Mouse (Mus musculus): ENCODE results near the gene Cnga3. TPM values are rescaled to one million over a fixed set of nuclear protein-coding genes. Genes with fewer than 3 reads are reported as not detected.

Cnga3 gene
- polyA plus RNA-seq, 1 experiment from 2014 or later = not detected

- Histone ChIP-seq H3K4me2 (no peak overlapping the region), H3K9ac (no peak overlapping the region), H3K27ac (ENCODE audit: poor library complexity, severe bottlenecking) (no peak overlapping the region), H3K27me3 (replicated peaks) (peaks cover 7% of the 10 kb centered on the region), H3K36me3 (no peaks in the 10 kb centered on the region), H3K4me3 (no peak overlapping the region), H3K9me3 (replicated peaks) (no peaks in the 10 kb centered on the region), H3K4me1 (replicated peaks) (no peaks in the 10 kb centered on the region)
- ATAC-seq (ENCODE audit: insufficient number of reproducible peaks, low FRiP score) = no peak
- WGBS = 47% methylated on average over 6 of the region's 6 CpGs
These were observed 6.1 kb downstream of the Cnga3 start for GRCm38 (mm10) chr1:37220134-37220907.

- Histone ChIP-seq H3K9ac (no peak overlapping the region), H3K27ac (ENCODE audit: poor library complexity, severe bottlenecking) (no peak overlapping the region), H3K36me3 (no peaks in the 10 kb centered on the region), H3K4me3 (no peak overlapping the region), H3K4me1 (replicated peaks) (no peaks in the 10 kb centered on the region), H3K9me3 (replicated peaks) (no peaks in the 10 kb centered on the region), H3K27me3 (replicated peaks) (peaks cover 3% of the 10 kb centered on the region), H3K4me2 (no peak overlapping the region)
- 39% methylated on average over 7 of the region's 7 CpGs for WGBS
- no peak for ATAC-seq (ENCODE audit: insufficient number of reproducible peaks, low FRiP score)
These were observed 7.8 kb downstream of the Cnga3 start for GRCm38 (mm10) chr1:37222002-37222401.

- Histone ChIP-seq H3K4me3 (no peak overlapping the region), H3K27me3 (replicated peaks) (peaks cover under 1% of the 10 kb centered on the region; the same call in 1 of the 2 replicates), H3K27ac (ENCODE audit: poor library complexity, severe bottlenecking) (no peak overlapping the region), H3K9ac (no peak overlapping the region), H3K9me3 (replicated peaks) (peaks cover 9% of the 10 kb centered on the region; the same call in 1 of the 2 replicates), H3K36me3 (no peaks in the 10 kb centered on the region), H3K4me2 (no peak overlapping the region), H3K4me1 (replicated peaks) (no peaks in the 10 kb centered on the region)
- ATAC-seq (ENCODE audit: insufficient number of reproducible peaks, low FRiP score) = no peak
- WGBS = 63% methylated on average over 6 of the region's 6 CpGs
These were observed 16.2 kb downstream of the Cnga3 start for GRCm38 (mm10) chr1:37230404-37230803.

GRCm38 (mm10) chr1:37231295-37231701, 17.1 kb downstream of the Cnga3 start:
- H3K4me3 ChIP-seq = no peak overlapping the region
- no peak for ATAC-seq (ENCODE audit: insufficient number of reproducible peaks, low FRiP score)
- H3K4me1 ChIP-seq (replicated peaks) = no peaks in the 10 kb centered on the region
- WGBS = 42% methylated on average over 6 of the region's 6 CpGs
- H3K4me2 ChIP-seq = no peak overlapping the region
- no peak overlapping the region for H3K9ac ChIP-seq
- no peaks in the 10 kb centered on the region for H3K36me3 ChIP-seq
- no peak overlapping the region for H3K27ac ChIP-seq (ENCODE audit: poor library complexity, severe bottlenecking)
- H3K9me3 ChIP-seq (replicated peaks) = peaks cover 9% of the 10 kb centered on the region; the same call in 1 of the 2 replicates
- no peaks in the 10 kb centered on the region; the same call in 1 of the 2 replicates for H3K27me3 ChIP-seq (replicated peaks)

- Histone ChIP-seq H3K9ac (no peak overlapping the region), H3K36me3 (no peaks in the 10 kb centered on the region), H3K4me3 (no peak overlapping the region), H3K27me3 (replicated peaks) (no peaks in the 10 kb centered on the region; the same call in none of the 2 replicates), H3K4me1 (replicated peaks) (no peaks in the 10 kb centered on the region), H3K27ac (ENCODE audit: poor library complexity, severe bottlenecking) (no peak overlapping the region), H3K4me2 (no peak overlapping the region), H3K9me3 (replicated peaks) (no peaks in the 10 kb centered on the region)
- whole genome bisulfite sequencing = 60% methylated on average over 10 of the region's 10 CpGs
- ATAC-seq (ENCODE audit: insufficient number of reproducible peaks, low FRiP score) = no peak
These were observed 24.9 kb downstream of the Cnga3 start for GRCm38 (mm10) chr1:37239045-37239635.

GRCm38 (mm10) chr1:37242253-37242652, 28.0 kb downstream of the Cnga3 start:
- no peak for ATAC-seq (ENCODE audit: insufficient number of reproducible peaks, low FRiP score)
- H3K4me1 ChIP-seq (replicated peaks) = no peaks in the 10 kb centered on the region
- H3K4me2 ChIP-seq = no peak overlapping the region
- no peak overlapping the region for H3K27ac ChIP-seq (ENCODE audit: poor library complexity, severe bottlenecking)
- H3K4me3 ChIP-seq = no peak overlapping the region
- H3K9me3 ChIP-seq (replicated peaks) = no peaks in the 10 kb centered on the region
- WGBS = 71% methylated on average over 8 of the region's 8 CpGs
- no peak overlapping the region for H3K9ac ChIP-seq
- H3K27me3 ChIP-seq (replicated peaks) = no peaks in the 10 kb centered on the region; the same call in 1 of the 2 replicates
- H3K36me3 ChIP-seq = no peaks in the 10 kb centered on the region

- no peaks in the 10 kb centered on the region for H3K4me1 ChIP-seq (replicated peaks)
- ATAC-seq (ENCODE audit: insufficient number of reproducible peaks, low FRiP score) = no peak
- no peak overlapping the region for H3K4me3 ChIP-seq
- no peaks in the 10 kb centered on the region; the same call in 1 of the 2 replicates for H3K27me3 ChIP-seq (replicated peaks)
- no peaks in the 10 kb centered on the region for H3K9me3 ChIP-seq (replicated peaks)
- H3K4me2 ChIP-seq = no peak overlapping the region
- no peak overlapping the region for H3K9ac ChIP-seq
- no peak overlapping the region for H3K27ac ChIP-seq (ENCODE audit: poor library complexity, severe bottlenecking)
- no peaks in the 10 kb centered on the region for H3K36me3 ChIP-seq
- WGBS = 75% methylated on average over 2 of the region's 2 CpGs
These were observed 32.2 kb downstream of the Cnga3 start for GRCm38 (mm10) chr1:37246476-37246875.

- no peaks in the 10 kb centered on the region for H3K36me3 ChIP-seq
- H3K9ac ChIP-seq = no peak overlapping the region
- H3K9me3 ChIP-seq (replicated peaks) = no peaks in the 10 kb centered on the region
- 51% methylated on average over 2 of the region's 2 CpGs for WGBS
- H3K27ac ChIP-seq (ENCODE audit: poor library complexity, severe bottlenecking) = no peak overlapping the region
- no peaks in the 10 kb centered on the region; the same call in 1 of the 2 replicates for H3K27me3 ChIP-seq (replicated peaks)
- ATAC-seq (ENCODE audit: insufficient number of reproducible peaks, low FRiP score) = no peak
- H3K4me3 ChIP-seq = no peak overlapping the region
- H3K4me1 ChIP-seq (replicated peaks) = no peaks in the 10 kb centered on the region
- no peak overlapping the region for H3K4me2 ChIP-seq
These were observed 34.2 kb downstream of the Cnga3 start for GRCm38 (mm10) chr1:37248406-37248805.

GRCm38 (mm10) chr1:37250643-37251310, 36.5 kb downstream of the Cnga3 start:
- no peak overlapping the region for H3K9ac ChIP-seq
- no peak overlapping the region for H3K4me3 ChIP-seq
- 43% methylated on average over 5 of the region's 5 CpGs for WGBS
- no peaks in the 10 kb centered on the region; the same call in 1 of the 2 replicates for H3K27me3 ChIP-seq (replicated peaks)
- ATAC-seq (ENCODE audit: insufficient number of reproducible peaks, low FRiP score) = no peak
- H3K36me3 ChIP-seq = no peaks in the 10 kb centered on the region
- no peaks in the 10 kb centered on the region for H3K9me3 ChIP-seq (replicated peaks)
- H3K4me1 ChIP-seq (replicated peaks) = no peaks in the 10 kb centered on the region
- no peak overlapping the region for H3K4me2 ChIP-seq
- no peak overlapping the region for H3K27ac ChIP-seq (ENCODE audit: poor library complexity, severe bottlenecking)

- H3K9ac ChIP-seq = no peak overlapping the region
- H3K27ac ChIP-seq (ENCODE audit: poor library complexity, severe bottlenecking) = no peak overlapping the region
- no peaks in the 10 kb centered on the region for H3K9me3 ChIP-seq (replicated peaks)
- H3K36me3 ChIP-seq = no peaks in the 10 kb centered on the region
- H3K4me3 ChIP-seq = no peak overlapping the region
- no peaks in the 10 kb centered on the region for H3K4me1 ChIP-seq (replicated peaks)
- H3K4me2 ChIP-seq = no peak overlapping the region
- no peak for ATAC-seq (ENCODE audit: insufficient number of reproducible peaks, low FRiP score)
- 88% methylated on average over 2 of the region's 2 CpGs for WGBS
- H3K27me3 ChIP-seq (replicated peaks) = no peaks in the 10 kb centered on the region
These were observed 44.2 kb downstream of the Cnga3 start for GRCm38 (mm10) chr1:37258443-37258842.

- H3K9me3 ChIP-seq (replicated peaks) = no peaks in the 10 kb centered on the region
- WGBS = 7% methylated on average over 7 of the region's 7 CpGs
- H3K4me2 ChIP-seq = no peak overlapping the region
- H3K4me3 ChIP-seq = no peak overlapping the region
- H3K27ac ChIP-seq (ENCODE audit: poor library complexity, severe bottlenecking) = no peak overlapping the region
- peaks cover 6% of the 10 kb centered on the region for H3K27me3 ChIP-seq (replicated peaks)
- no peaks in the 10 kb centered on the region for H3K4me1 ChIP-seq (replicated peaks)
- no peak overlapping the region for H3K9ac ChIP-seq
- ATAC-seq (ENCODE audit: insufficient number of reproducible peaks, low FRiP score) = no peak
- H3K36me3 ChIP-seq = no peaks in the 10 kb centered on the region
These were observed 58.2 kb downstream of the Cnga3 start for GRCm38 (mm10) chr1:37272464-37272863.
